Mouse (Mus musculus): ENCODE results near the gene Adamts3.

Gene Adamts3

GRCm38 (mm10) chr5:89816610-89817009 is 66.5 kb downstream of the Adamts3 start:
- DNase-seq (ENCODE audit: low read depth, low spot score) = no peak

GRCm38 (mm10) chr5:89814552-89814951 is 68.6 kb downstream of the Adamts3 start:
- DNase-seq (ENCODE audit: low read depth, low spot score) = no peak

GRCm38 (mm10) chr5:89800181-89800816 is 82.8 kb downstream of the Adamts3 start:
- no peak for DNase-seq (ENCODE audit: low read depth, low spot score)

GRCm38 (mm10) chr5:89793706-89794105 is 89.4 kb downstream of the Adamts3 start:
- DNase-seq (ENCODE audit: low read depth, low spot score) = no peak

GRCm38 (mm10) chr5:89784635-89785034 is 98.5 kb downstream of the Adamts3 start:
- DNase-seq (ENCODE audit: low read depth, low spot score) = no peak

GRCm38 (mm10) chr5:89779823-89780222 is 103.3 kb downstream of the Adamts3 start:
- DNase-seq (ENCODE audit: low read depth, low spot score) = no peak

GRCm38 (mm10) chr5:89778610-89779009 is 104.5 kb downstream of the Adamts3 start:
- no peak for DNase-seq (ENCODE audit: low read depth, low spot score)

- DNase-seq (ENCODE audit: low read depth, low spot score) = no peak
These were observed 105.7 kb downstream of the Adamts3 start for GRCm38 (mm10) chr5:89777411-89777810.

GRCm38 (mm10) chr5:89770655-89771355 is 112.3 kb downstream of the Adamts3 start:
- DNase-seq (ENCODE audit: low read depth, low spot score) = no peak

- DNase-seq (ENCODE audit: low read depth, low spot score) = no peak
These were observed 119.6 kb downstream of the Adamts3 start for GRCm38 (mm10) chr5:89763189-89764187.

- no peak for DNase-seq (ENCODE audit: low read depth, low spot score)
These were observed 122.8 kb downstream of the Adamts3 start for GRCm38 (mm10) chr5:89760368-89760767.

GRCm38 (mm10) chr5:89751836-89752235 is 131.3 kb downstream of the Adamts3 start:
- no peak for DNase-seq (ENCODE audit: low read depth, low spot score)

GRCm38 (mm10) chr5:89748185-89748884 is 134.8 kb downstream of the Adamts3 start:
- no peak for DNase-seq (ENCODE audit: low read depth, low spot score)

- DNase-seq (ENCODE audit: low read depth, low spot score) = no peak
These were observed 135.9 kb downstream of the Adamts3 start for GRCm38 (mm10) chr5:89747149-89747659.

GRCm38 (mm10) chr5:89745112-89745511 is 138.0 kb downstream of the Adamts3 start:
- no peak for DNase-seq (ENCODE audit: low read depth, low spot score)

- DNase-seq (ENCODE audit: low read depth, low spot score) = no peak
These were observed 148.4 kb downstream of the Adamts3 start for GRCm38 (mm10) chr5:89734759-89735158.

- DNase-seq (ENCODE audit: low read depth, low spot score) = no peak
These were observed 152.7 kb downstream of the Adamts3 start for GRCm38 (mm10) chr5:89730411-89730810.

- DNase-seq (ENCODE audit: low read depth, low spot score) = no peak
These were observed 155.0 kb downstream of the Adamts3 start for GRCm38 (mm10) chr5:89728117-89728516.

- DNase-seq (ENCODE audit: low read depth, low spot score) = no peak
These were observed 155.6 kb downstream of the Adamts3 start for GRCm38 (mm10) chr5:89727497-89728057.

GRCm38 (mm10) chr5:89714552-89714951 is 168.6 kb downstream of the Adamts3 start:
- peak; percentile 5 for DNase-seq (ENCODE audit: low read depth, low spot score)

Data from CD4-positive helper T cell, adult 2 months (primary cell).